Mouse (Mus musculus): Measurements from ENCODE around the gene Fbxl15.

Gene Fbxl15

DNA sequence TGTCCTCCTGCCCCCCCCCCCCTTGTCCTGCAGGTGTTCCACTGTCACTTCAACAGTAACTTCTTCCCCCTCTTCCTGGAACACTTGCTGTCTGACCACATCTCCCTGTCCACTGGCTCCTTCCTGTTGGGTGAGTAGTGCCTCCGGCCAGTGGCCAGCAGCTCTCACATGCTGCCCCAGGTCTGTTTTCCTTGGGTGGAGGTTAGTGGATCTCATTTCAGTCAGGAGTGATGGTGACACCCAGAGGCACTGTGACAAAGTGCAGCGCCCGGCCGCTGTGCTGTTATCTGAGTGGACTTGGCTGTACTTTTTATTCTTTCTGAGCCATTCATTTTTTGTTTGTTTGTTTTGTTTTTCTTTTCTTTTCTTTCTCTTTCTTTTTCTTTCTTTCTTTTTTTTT lies 41.2 kb downstream of the Fbxl15 start:
- in situ Hi-C loops (cut with MboI; ENCODE audit: unreplicated experiment in 2 of 2), result no loop called here

DNA sequence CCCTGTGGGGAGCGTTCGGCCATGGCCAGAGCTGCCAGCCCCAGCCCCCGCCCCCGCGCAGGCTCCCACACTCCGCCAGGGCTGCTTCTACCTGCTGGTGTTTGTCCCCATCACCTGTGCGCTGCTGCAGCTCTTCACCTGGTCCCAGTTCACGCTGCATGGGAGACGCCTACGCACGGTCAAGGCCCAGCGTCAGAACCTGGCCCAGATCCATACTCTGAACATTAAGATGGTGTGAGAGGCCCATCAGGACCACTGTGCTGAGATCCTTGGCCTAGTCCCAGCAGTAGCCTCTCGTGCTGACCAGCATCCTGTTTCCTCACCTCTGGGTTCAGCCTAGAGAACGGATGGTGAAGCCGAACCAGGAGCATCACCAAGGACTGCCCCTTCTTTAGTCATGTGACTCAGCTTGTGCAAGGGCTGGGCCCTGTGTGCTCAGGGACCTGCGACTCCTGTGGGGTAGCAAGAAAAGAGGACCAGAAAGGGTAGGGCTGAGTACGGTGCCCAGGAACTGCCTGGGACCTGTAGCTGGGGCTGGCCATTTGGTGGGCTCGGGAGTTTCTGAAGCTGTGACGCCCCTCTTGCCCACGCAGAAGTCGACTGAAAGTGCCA lies 46.6 kb downstream of the Fbxl15 start:
- in situ Hi-C loops (cut with MboI; ENCODE audit: unreplicated experiment in 2 of 2), result no loop called here

DNA sequence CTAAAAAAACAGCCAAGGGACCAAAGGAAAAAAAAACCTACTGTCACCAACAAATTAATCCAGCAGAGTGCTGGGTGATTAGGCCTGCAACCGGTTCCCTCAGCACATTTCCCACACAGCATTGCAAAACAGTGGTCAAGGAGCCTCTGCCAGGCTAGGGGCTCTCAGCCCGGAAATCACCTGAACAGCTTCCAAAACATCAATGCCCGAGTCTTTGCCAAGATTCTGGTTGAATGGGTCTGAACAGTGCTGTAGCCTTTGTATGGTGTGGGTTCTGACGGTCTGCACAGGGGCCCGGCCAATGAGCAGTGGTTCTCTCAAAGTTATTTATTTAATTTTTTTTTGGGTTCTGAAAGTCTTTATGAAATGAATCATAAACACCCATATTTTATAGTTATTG lies 47.5 kb downstream of the Fbxl15 start:
- in situ Hi-C loops (cut with MboI; ENCODE audit: unreplicated experiment in 2 of 2), result no loop called here

DNA sequence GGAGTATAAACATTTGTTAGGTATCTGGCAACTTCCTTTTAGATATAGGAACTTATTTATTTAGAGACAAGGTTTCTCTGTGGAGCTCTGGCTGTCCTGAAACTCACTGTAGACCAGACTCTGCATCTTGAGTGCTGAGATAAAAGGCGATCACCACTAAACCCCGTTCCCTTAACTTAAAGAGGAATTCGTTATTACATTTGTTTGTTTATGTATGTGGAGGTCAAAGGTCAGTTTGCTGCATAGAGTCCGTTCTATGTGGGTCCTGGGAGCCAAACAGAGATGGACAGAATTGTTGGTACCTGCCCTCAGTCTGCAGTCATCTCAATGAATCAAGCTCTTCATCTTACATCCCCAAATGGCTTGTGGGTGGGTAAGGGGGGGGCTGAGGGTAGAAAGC lies 47.9 kb downstream of the Fbxl15 start:
- in situ Hi-C loops (cut with MboI; ENCODE audit: unreplicated experiment in 2 of 2), result no loop called here
